In the genomic region with DNA sequence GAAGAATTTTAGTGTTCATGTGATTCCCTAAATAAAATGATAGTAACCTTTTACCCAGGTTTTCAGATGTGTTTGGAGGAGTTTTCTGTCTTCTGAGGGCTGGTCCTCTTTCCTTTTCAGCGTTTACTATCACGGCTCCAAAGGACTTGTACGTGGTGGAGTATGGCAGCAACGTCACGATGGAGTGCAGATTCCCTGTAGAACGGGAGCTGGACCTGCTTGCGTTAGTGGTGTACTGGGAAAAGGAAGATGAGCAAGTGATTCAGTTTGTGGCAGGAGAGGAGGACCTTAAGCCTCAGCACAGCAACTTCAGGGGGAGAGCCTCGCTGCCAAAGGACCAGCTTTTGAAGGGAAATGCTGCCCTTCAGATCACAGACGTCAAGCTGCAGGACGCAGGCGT, we compare ENCODE assay signal across 12 mouse cellular contexts. TPM values are rescaled to one million over a fixed set of nuclear protein-coding genes. Genes with fewer than 3 reads are reported as not detected.
DNase-seq lines count a peak whose midpoint lies in the region; ATAC-seq and TF ChIP-seq lines count a peak whose summit lies in the region.
"Had no signal": no experiment of that assay in that cellular context is flagged by ENCODE, and none has a peak within 500 bp of the region (broad histone marks: within the 10 kb centered on the region; RNA-seq: fewer than 3 reads in every experiment).

No protein-coding gene starts in this region.

- intact Hi-C loops in heart, adult 2 months (cut with DNase I), result loop anchor here (5.0 kb wide), 2 partner anchors 44 to 434 kb away; a partner anchor contains a TSS

- ATAC-seq in heart, embryonic 14.5 days (ENCODE audit: insufficient number of reproducible peaks, insufficient read depth, low FRiP score, low read depth), result no peak
- no peak for ATAC-seq in forebrain, embryonic 12.5 days (ENCODE audit: low FRiP score)
- ATAC-seq in limb, embryonic 15.5 days (ENCODE audit: insufficient number of reproducible peaks, low FRiP score, low TSS enrichment, low read depth), result no peak
- no peak for ATAC-seq in erythroid progenitor cell, adult 5-6 weeks (replicated peaks; ENCODE audit: low FRiP score, poor library complexity, severe bottlenecking)
- ATAC-seq: liver, embryonic 12.5 days had no signal

- peaks cover 2 to 3% of the 10 kb centered on the region in 2 experiments; a peak in 3 of 4 replicates for H3K4me1 ChIP-seq in heart, embryonic 14.5 days (ENCODE audit: control insufficient read depth in 2 of 2, insufficient read depth in 2 of 2, low read length in 2 of 2)
- H3K4me1 ChIP-seq in heart, adult 2 months (ENCODE audit: control insufficient read depth, insufficient read depth, low read length), result peaks cover 1% of the 10 kb centered on the region
- H3K4me1 ChIP-seq in CH12.LX (ENCODE audit: control insufficient read depth in 1 of 2, insufficient read depth in 2 of 2), result peaks cover 17 to 45% of the 10 kb centered on the region in 2 experiments
- H3K4me1 ChIP-seq in forebrain, embryonic 12.5 days, result no peaks in the 10 kb centered on the region
- H3K4me1 ChIP-seq in limb, embryonic 15.5 days, result no peaks in the 10 kb centered on the region

- H3K36me3 ChIP-seq in heart, embryonic 14.5 days (ENCODE audit: control insufficient read depth, insufficient read depth, low read length), result no peaks in the 10 kb centered on the region
- no peaks in the 10 kb centered on the region for H3K36me3 ChIP-seq in heart, adult 2 months (ENCODE audit: control insufficient read depth, insufficient read depth, low read length)
- peaks cover 6 to 37% of the 10 kb centered on the region in 2 experiments for H3K36me3 ChIP-seq in CH12.LX (replicated peaks in 1 of 2; ENCODE audit: control insufficient read depth in 1 of 2, insufficient read depth in 1 of 2, low read length in 1 of 2)
- H3K36me3 ChIP-seq in forebrain, embryonic 12.5 days (replicated peaks), result no peaks in the 10 kb centered on the region
- H3K36me3 ChIP-seq in limb, embryonic 15.5 days, result no peaks in the 10 kb centered on the region
- H3K36me3 ChIP-seq: liver, embryonic 12.5 days had no signal

- TF ChIP-seq POLR2A in heart, adult 2 months (IDR thresholded peaks at IDR 0.05; ENCODE audit: insufficient read depth, low read depth, low read length), result no peak
- no peak for TF ChIP-seq POLR2A in CH12.LX (IDR thresholded peaks at IDR 0.05; ENCODE audit: low read depth, low read length)

- in situ Hi-C loops in CH12.LX (cut with MboI; ENCODE audit: low pct_ligation_motif_present, low pct_unique_long_range_greater_than_20kb, low sequenced_read_pairs), result loop anchor here (5.0 to 25.0 kb wide), 3 partner anchors 119 to 586 kb away; a partner anchor contains a TSS

- peak overlapping the region; percentile 58 for H3K4me2 ChIP-seq in heart, embryonic 14.5 days (ENCODE audit: low read length)
- no peak overlapping the region; the same call in 1 of the 2 replicates for H3K4me2 ChIP-seq in CH12.LX (ENCODE audit: insufficient read depth, low read depth, poor library complexity, severe bottlenecking)
- peak overlapping the region; percentile 23 for H3K4me2 ChIP-seq in forebrain, embryonic 12.5 days
- peak overlapping the region; percentile 29 for H3K4me2 ChIP-seq in limb, embryonic 15.5 days
- H3K4me2 ChIP-seq: liver, embryonic 12.5 days had no signal

- no peak for TF ChIP-seq RAD21 in CH12.LX (IDR thresholded peaks at IDR 0.05; ENCODE audit: low read depth, low read length)

- DNase-seq in heart, adult 2 months, result no peak
- DNase-seq in CH12.LX (ENCODE audit: extremely low read depth) (no peak), adipocyte (ENCODE audit: low spot score) (no peak)
- no peak for DNase-seq in left cerebral cortex, adult 18-20 months (ENCODE audit: low spot score in 2 of 2)
- DNase-seq: adrenal gland, postnatal 14 days had no signal

- no peak for TF ChIP-seq EP300 in heart, adult 2 months (IDR thresholded peaks at IDR 0.05; ENCODE audit: insufficient read depth, low read depth, low read length)
- no peak for TF ChIP-seq EP300 in CH12.LX (IDR thresholded peaks at IDR 0.05; ENCODE audit: low read length)

- H3K9ac ChIP-seq in heart, embryonic 14.5 days (ENCODE audit: low read length), result peak overlapping the region; percentile 30; the same call in 1 of the 2 replicates
- H3K9ac ChIP-seq in heart, adult 2 months (ENCODE audit: low read depth, low read length), result no peak overlapping the region
- H3K9ac ChIP-seq in CH12.LX (ENCODE audit: insufficient read depth, low read depth), result no peak overlapping the region
- H3K9ac ChIP-seq in forebrain, embryonic 12.5 days, result no peak overlapping the region
- no peak overlapping the region for H3K9ac ChIP-seq in limb, embryonic 15.5 days
- H3K9ac ChIP-seq: liver, embryonic 12.5 days had no signal

- dilution Hi-C loops in CH12.LX (cut with MboI; ENCODE audit: extremely low pct_ligation_motif_present, extremely low pct_unique_long_range_greater_than_20kb, low sequenced_read_pairs), result no loop called here

- no peaks in the 10 kb centered on the region for H3K27me3 ChIP-seq in heart, embryonic 14.5 days (ENCODE audit: control insufficient read depth, insufficient read depth, low read length)
- no peaks in the 10 kb centered on the region for H3K27me3 ChIP-seq in heart, adult 2 months (ENCODE audit: control insufficient read depth, insufficient read depth, low read length)
- no peaks in the 10 kb centered on the region for H3K27me3 ChIP-seq in CH12.LX (replicated peaks)
- H3K27me3 ChIP-seq in forebrain, embryonic 12.5 days, result no peaks in the 10 kb centered on the region
- no peaks in the 10 kb centered on the region for H3K27me3 ChIP-seq in limb, embryonic 15.5 days
- H3K27me3 ChIP-seq: liver, embryonic 12.5 days had no signal

- no peak for TF ChIP-seq CTCF in heart, adult 2 months (IDR thresholded peaks at IDR 0.05)
- no peak for TF ChIP-seq CTCF in CH12.LX (conservative IDR thresholded peaks at IDR 0.05 in 1 of 2, IDR thresholded peaks at IDR 0.05 in 1 of 2; ENCODE audit: low read depth in 2 of 2, low read length in 2 of 2)

- WGBS in heart, embryonic 14.5 days, result 47% methylated on average over 11 of the region's 11 CpGs
- 50% methylated on average over 11 of the region's 11 CpGs for WGBS in heart, adult 2 months
- WGBS in forebrain, embryonic 12.5 days, result 49% methylated on average over 11 of the region's 11 CpGs
- WGBS in limb, embryonic 15.5 days, result 38% methylated on average over 11 of the region's 11 CpGs

- no peak overlapping the region for H3K27ac ChIP-seq in heart, embryonic 14.5 days (replicated peaks in 1 of 2; ENCODE audit: control insufficient read depth in 1 of 2, insufficient read depth in 1 of 2, low read depth in 2 of 2, low read length in 2 of 2)
- H3K27ac ChIP-seq in heart, adult 2 months, result no peak overlapping the region
- H3K27ac ChIP-seq in CH12.LX (ENCODE audit: insufficient read depth, low read depth), result peak overlapping the region; percentile 66
- H3K27ac ChIP-seq in forebrain, embryonic 12.5 days, result no peak overlapping the region
- no peak overlapping the region for H3K27ac ChIP-seq in limb, embryonic 15.5 days
- H3K27ac ChIP-seq: liver, embryonic 12.5 days had no signal

- no peaks in the 10 kb centered on the region for H3K9me3 ChIP-seq in heart, embryonic 14.5 days (ENCODE audit: control insufficient read depth, low read length)
- H3K9me3 ChIP-seq in CH12.LX (replicated peaks; ENCODE audit: low read length), result no peaks in the 10 kb centered on the region
- H3K9me3 ChIP-seq in forebrain, embryonic 12.5 days, result no peaks in the 10 kb centered on the region
- H3K9me3 ChIP-seq in limb, embryonic 15.5 days, result no peaks in the 10 kb centered on the region
- H3K9me3 ChIP-seq: liver, embryonic 12.5 days had no signal

- no peaks in the 10 kb centered on the region for H3K79me2 ChIP-seq in heart, adult 2 months (replicated peaks; ENCODE audit: control insufficient read depth, insufficient read depth, low read length)
- peaks cover 44% of the 10 kb centered on the region for H3K79me2 ChIP-seq in CH12.LX (replicated peaks; ENCODE audit: control insufficient read depth, extremely low read depth, insufficient read depth, poor library complexity, severe bottlenecking)

- peak overlapping the region; percentile 11 to 25; a peak in 3 of 4 replicates for H3K4me3 ChIP-seq in heart, embryonic 14.5 days (ENCODE audit: control insufficient read depth in 1 of 2, insufficient read depth in 1 of 2, low read depth in 1 of 2, low read length in 2 of 2)
- no peak overlapping the region for H3K4me3 ChIP-seq in heart, adult 2 months
- H3K4me3 ChIP-seq in CH12.LX (replicated peaks in 1 of 3; ENCODE audit: low read depth in 2 of 3, low read length in 2 of 3, poor library complexity in 1 of 3), result no peak overlapping the region
- no peak overlapping the region for H3K4me3 ChIP-seq in forebrain, embryonic 12.5 days (replicated peaks)
- no peak overlapping the region for H3K4me3 ChIP-seq in limb, embryonic 15.5 days
- H3K4me3 ChIP-seq: liver, embryonic 12.5 days had no signal

RNA-seq across cellular contexts. Expression of a gene that starts 6.2 kb away (rescaled TPM):
- polyA plus RNA-seq in heart, embryonic 14.5 days (2014; fragmentation: Nextera tagmentation; extraction: Ambion mirVana), result 0.32 and 0.36 TPM in 2 replicates
- 1 to 10 TPM; 1.8 to 5.4 TPM for total RNA-seq in heart, adult 2 months (2021)
- 4.3 and 5.2 TPM in 2 replicates for polyA plus RNA-seq in heart, adult 2 months (2012; rRNA removed)
- 4.7 and 6.7 TPM in 2 replicates for total RNA-seq in CH12.LX (2012; rRNA removed)
- total RNA-seq in CH12.LX (2014; rRNA removed), result 7.4 and 8.6 TPM in 2 replicates
- 14.7 and 15.9 TPM in 2 replicates for polyA plus RNA-seq in CH12.LX (2012; ENCODE audit: insufficient read length, low read depth)
- 0.36 and 0.82 TPM in 2 replicates for polyA plus RNA-seq in forebrain, embryonic 12.5 days (2016; fragmentation: Nextera tagmentation; extraction: Ambion mirVana)
- 0.31 and 0.36 TPM in 2 replicates for polyA plus RNA-seq in limb, embryonic 15.5 days (2015; fragmentation: Nextera tagmentation; extraction: Ambion mirVana)
- total RNA-seq in erythroid progenitor cell, adult 5-6 weeks (2015; ENCODE audit: low replicate concordance), result 2.9 and 3.8 TPM in 2 replicates
- 1.4 and 1.7 TPM in 2 replicates for total RNA-seq in erythroid progenitor cell, adult 5-6 weeks (2017; ENCODE audit: low replicate concordance)
- 1 to 10 TPM; 1.3 to 1.8 TPM for total RNA-seq in left cerebral cortex, adult 18-20 months (2021)

RNA-seq across cellular contexts. Expression of a gene that starts 6.2 kb away (rescaled TPM):
- 44.6 and 45.9 TPM in 2 replicates for polyA plus RNA-seq in heart, embryonic 14.5 days (2014; fragmentation: Nextera tagmentation; extraction: Ambion mirVana)
- 10 to 100 TPM; 22.9 to 28.1 TPM for total RNA-seq in heart, adult 2 months (2021)
- 29.9 and 36.4 TPM in 2 replicates for polyA plus RNA-seq in heart, adult 2 months (2012; rRNA removed)
- total RNA-seq in CH12.LX (2012; rRNA removed) (27.7 and 31.3 TPM in 2 replicates), CH12.LX (2014; rRNA removed) (27.9 and 33.0 TPM in 2 replicates)
- 38.3 and 40.6 TPM in 2 replicates for polyA plus RNA-seq in CH12.LX (2012; ENCODE audit: insufficient read length, low read depth)
- polyA plus RNA-seq in forebrain, embryonic 12.5 days (2016; fragmentation: Nextera tagmentation; extraction: Ambion mirVana), result 75.9 and 80.5 TPM in 2 replicates
- polyA plus RNA-seq in limb, embryonic 15.5 days (2015; fragmentation: Nextera tagmentation; extraction: Ambion mirVana), result 70.3 and 72.3 TPM in 2 replicates
- total RNA-seq in erythroid progenitor cell, adult 5-6 weeks (2015; ENCODE audit: low replicate concordance), result 41.4 and 41.9 TPM in 2 replicates
- 6.6 and 15.0 TPM in 2 replicates for total RNA-seq in erythroid progenitor cell, adult 5-6 weeks (2017; ENCODE audit: low replicate concordance)
- total RNA-seq in left cerebral cortex, adult 18-20 months (2021), result 10 to 100 TPM; 26.7 to 30.2 TPM

RNA-seq across cellular contexts. Expression of a gene that starts 37.3 kb away (rescaled TPM):
- not detected in 2 replicates for polyA plus RNA-seq in heart, embryonic 14.5 days (2014; fragmentation: Nextera tagmentation; extraction: Ambion mirVana)
- not detected for total RNA-seq in heart, adult 2 months (2021)
- 0.14 TPM in 1 of 2 replicates, not detected in the other for polyA plus RNA-seq in heart, adult 2 months (2012; rRNA removed)
- total RNA-seq in CH12.LX (2012; rRNA removed) (1.6 and 1.7 TPM in 2 replicates), CH12.LX (2014; rRNA removed) (1.4 and 2.4 TPM in 2 replicates)
- polyA plus RNA-seq in CH12.LX (2012; ENCODE audit: insufficient read length, low read depth), result 4.6 and 5.5 TPM in 2 replicates
- 0.14 TPM in 1 of 2 replicates, not detected in the other for polyA plus RNA-seq in forebrain, embryonic 12.5 days (2016; fragmentation: Nextera tagmentation; extraction: Ambion mirVana)
- polyA plus RNA-seq in limb, embryonic 15.5 days (2015; fragmentation: Nextera tagmentation; extraction: Ambion mirVana), result not detected in 2 replicates
- total RNA-seq in erythroid progenitor cell, adult 5-6 weeks (2015; ENCODE audit: low replicate concordance), result 4.0 TPM in 1 of 2 replicates, not detected in the other
- total RNA-seq in erythroid progenitor cell, adult 5-6 weeks (2017; ENCODE audit: low replicate concordance), result 1.0 TPM in 1 of 2 replicates, not detected in the other
- under 1 TPM; 0.26 to 0.28 TPM for total RNA-seq in left cerebral cortex, adult 18-20 months (2021)
- total RNA-seq: adrenal gland, postnatal 14 days had no signal
- polyA plus RNA-seq: embryonic facial prominence, embryonic 11.5 days; stomach, embryonic 14.5 days had no signal

RNA-seq across cellular contexts. Expression of a gene that starts 39.0 kb away (rescaled TPM):
- 0.20 TPM in 1 of 2 replicates, not detected in the other for polyA plus RNA-seq in heart, embryonic 14.5 days (2014; fragmentation: Nextera tagmentation; extraction: Ambion mirVana)
- not detected for total RNA-seq in heart, adult 2 months (2021)
- polyA plus RNA-seq in heart, adult 2 months (2012; rRNA removed), result not detected in 2 replicates
- total RNA-seq in CH12.LX (2012; rRNA removed), result not detected in 2 replicates
- total RNA-seq in CH12.LX (2014; rRNA removed), result not detected in 2 replicates
- polyA plus RNA-seq in CH12.LX (2012; ENCODE audit: insufficient read length, low read depth), result not detected in 2 replicates
- polyA plus RNA-seq in forebrain, embryonic 12.5 days (2016; fragmentation: Nextera tagmentation; extraction: Ambion mirVana), result 1.00 and 1.4 TPM in 2 replicates
- polyA plus RNA-seq in limb, embryonic 15.5 days (2015; fragmentation: Nextera tagmentation; extraction: Ambion mirVana), result 0.14 and 0.57 TPM in 2 replicates
- total RNA-seq in erythroid progenitor cell, adult 5-6 weeks (2015; ENCODE audit: low replicate concordance), result not detected in 2 replicates
- not detected in 2 replicates for total RNA-seq in erythroid progenitor cell, adult 5-6 weeks (2017; ENCODE audit: low replicate concordance)
- 1 to 10 TPM in 1 of 2 experiments, under 1 TPM in 1; 0.84 to 1.8 TPM for total RNA-seq in left cerebral cortex, adult 18-20 months (2021)
- total RNA-seq: adrenal gland, postnatal 14 days had no signal
- polyA plus RNA-seq: liver, embryonic 12.5 days; stomach, embryonic 14.5 days had no signal

RNA-seq across cellular contexts. Expression of a gene that starts 48.3 kb away (rescaled TPM):
- polyA plus RNA-seq in heart, embryonic 14.5 days (2014; fragmentation: Nextera tagmentation; extraction: Ambion mirVana), result 3.8 and 4.0 TPM in 2 replicates
- total RNA-seq in heart, adult 2 months (2021), result under 1 TPM in 1 of 2 experiments, not detected in 1; 0.73 TPM
- 0.26 and 0.39 TPM in 2 replicates for polyA plus RNA-seq in heart, adult 2 months (2012; rRNA removed)
- total RNA-seq in CH12.LX (2012; rRNA removed) (8.0 and 11.2 TPM in 2 replicates), CH12.LX (2014; rRNA removed) (8.5 and 9.8 TPM in 2 replicates)
- polyA plus RNA-seq in CH12.LX (2012; ENCODE audit: insufficient read length, low read depth), result 5.1 and 5.7 TPM in 2 replicates
- polyA plus RNA-seq in forebrain, embryonic 12.5 days (2016; fragmentation: Nextera tagmentation; extraction: Ambion mirVana), result 5.3 TPM in 2 replicates
- 3.9 and 5.0 TPM in 2 replicates for polyA plus RNA-seq in limb, embryonic 15.5 days (2015; fragmentation: Nextera tagmentation; extraction: Ambion mirVana)
- 3.4 TPM in 1 of 2 replicates, not detected in the other for total RNA-seq in erythroid progenitor cell, adult 5-6 weeks (2015; ENCODE audit: low replicate concordance)
- total RNA-seq in erythroid progenitor cell, adult 5-6 weeks (2017; ENCODE audit: low replicate concordance), result 6.9 TPM in 1 of 2 replicates, not detected in the other
- under 1 TPM; 0.52 to 0.93 TPM for total RNA-seq in left cerebral cortex, adult 18-20 months (2021)

Comparison
In these comparisons a context has a peak if more than half of its experiments do, and no peak if none do; other contexts are left out.
1. H3K4me3 ChIP-seq: peak in heart, embryonic 14.5 days (2 of 2); none in heart, adult 2 months (single experiment), CH12.LX (0 of 3), forebrain, embryonic 12.5 days (single experiment) and limb, embryonic 15.5 days (single experiment).